Mouse (Mus musculus) heart, postnatal 0 days (tissue): ENCODE measurements around the gene Tex19.2.

ENCODE experiments used
- CTCF ChIP-seq: IDR thresholded peaks from 2 replicates; pipeline ENCODE4 v1.5.1; 2016; ENCODE audit warnings: antibody characterized with exemption, control low read depth, low read depth
- EP300 ChIP-seq: IDR thresholded peaks from 2 replicates; pipeline ENCODE4 v1.6.1; 2016; ENCODE audit warnings: antibody characterized with exemption, low read depth

- TF ChIP-seq CTCF (no peak), EP300 (no peak)
These were observed 371 bp downstream of the Tex19.2 start for GRCm38 (mm10) chr11:121118106-121118505.
